In the genomic region with DNA sequence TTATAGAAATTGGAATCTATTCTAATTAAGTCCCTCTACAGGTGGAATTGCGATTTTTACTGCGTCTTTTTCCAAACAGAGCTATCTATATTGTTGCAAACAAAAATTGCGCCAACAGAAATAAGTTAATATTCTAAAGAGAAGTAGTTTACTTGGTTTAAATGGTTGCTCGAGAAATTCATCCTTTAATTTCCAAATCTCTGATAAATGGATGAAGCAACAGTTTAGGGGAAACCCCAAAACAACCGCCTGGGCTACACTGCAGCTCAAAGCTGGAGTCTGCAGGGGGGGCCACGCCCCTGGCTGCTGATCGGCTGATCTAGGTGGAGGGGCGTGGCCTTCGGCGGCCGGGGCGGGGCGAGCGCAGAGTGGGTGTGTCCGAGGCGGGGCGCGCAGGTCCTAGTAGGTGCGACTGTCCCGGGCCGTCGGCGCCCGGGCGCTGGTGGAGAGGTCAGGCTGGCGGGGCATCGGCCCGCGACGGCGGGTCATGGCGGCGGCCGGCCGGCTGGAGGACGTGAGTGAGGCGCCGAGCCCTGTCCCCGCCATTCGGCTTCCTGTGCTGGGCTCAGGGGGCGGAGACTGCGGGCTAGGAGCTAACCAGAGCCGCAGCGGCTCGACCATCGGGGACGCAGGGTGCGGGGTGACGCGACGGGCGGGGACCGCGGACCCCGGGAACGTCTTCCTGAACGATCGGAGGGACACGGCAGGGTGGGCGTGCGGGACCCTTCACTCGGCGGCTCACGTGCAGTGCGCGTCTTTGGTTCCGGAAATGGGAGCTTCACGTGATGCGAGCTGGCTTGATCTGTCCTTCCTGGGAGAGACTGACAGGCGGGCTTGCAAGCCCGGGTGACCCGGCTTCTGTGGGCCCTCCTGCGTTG, we compare ENCODE assay signal across 8 mouse cellular contexts. TPM values are rescaled to one million over a fixed set of nuclear protein-coding genes. Genes with fewer than 3 reads are reported as not detected.
DNase-seq lines count a peak whose midpoint lies in the region; ATAC-seq and TF ChIP-seq lines count a peak whose summit lies in the region.

TSS of gene Tmem192 (plus strand) at position 366 of the 878 bp plus-strand sequence.

- no peaks in the 10 kb centered on the region for H3K9me3 ChIP-seq in ES-E14 (ENCODE audit: control insufficient read depth, insufficient read depth, low read depth, low read length)
- H3K9me3 ChIP-seq in forebrain, embryonic 16.5 days (ENCODE audit: control insufficient read depth, low read length): no peaks in the 10 kb centered on the region; the same call in 1 of the 2 replicates
- no peaks in the 10 kb centered on the region for H3K9me3 ChIP-seq in lung, embryonic 15.5 days

- H3K27me3 ChIP-seq in forebrain, embryonic 16.5 days (replicated peaks; ENCODE audit: control insufficient read depth, insufficient read depth, low read length): peaks cover 2% of the 10 kb centered on the region; the same call in 1 of the 2 replicates
- H3K27me3 ChIP-seq in lung, embryonic 15.5 days: peaks cover 14% of the 10 kb centered on the region

- DNase-seq in ES-E14 (ENCODE audit: low read depth, low spot score): peak; percentile 70
- peak; percentile 96 for DNase-seq in cerebellum, adult 11-12 months
- peak; percentile 97 to 98 for DNase-seq in heart, postnatal 36 days
- DNase-seq in layer of hippocampus, adult 8-10 months (ENCODE audit: low spot score in 2 of 2): peak; percentile 92 to 93
- peak; percentile 90 for DNase-seq in ovary, adult 18-20 months (ENCODE audit: low spot score)
- DNase-seq in thymus, postnatal 0 days (ENCODE audit: low spot score): peak; percentile 91

- peak within 1 kb of the TSS; percentile 11; the same call in 1 of the 2 replicates for H3K27ac ChIP-seq in ES-E14 (ENCODE audit: insufficient read depth, low read depth, low read length, poor library complexity, severe bottlenecking)
- peak within 1 kb of the TSS; percentile 80 for H3K27ac ChIP-seq in forebrain, embryonic 16.5 days (ENCODE audit: low read length)
- H3K27ac ChIP-seq in lung, embryonic 15.5 days: peak within 1 kb of the TSS; percentile 78

- peak within 1 kb of the TSS; percentile 87 for H3K9ac ChIP-seq in ES-E14 (ENCODE audit: insufficient read depth, low read depth, low read length, poor library complexity, severe bottlenecking)
- H3K9ac ChIP-seq in forebrain, embryonic 16.5 days (replicated peaks; ENCODE audit: low read depth, low read length): peak within 1 kb of the TSS; percentile 75
- H3K9ac ChIP-seq in lung, embryonic 15.5 days: peak within 1 kb of the TSS; percentile 62

- peaks cover 2 to 7% of the 10 kb centered on the region in 2 experiments; a peak in 2 of 4 replicates for H3K4me1 ChIP-seq in ES-E14 (ENCODE audit: control insufficient read depth in 2 of 2, insufficient read depth in 2 of 2, low read length in 2 of 2, poor library complexity in 1 of 2)
- peaks cover 4% of the 10 kb centered on the region; the same call in 1 of the 2 replicates for H3K4me1 ChIP-seq in forebrain, embryonic 16.5 days (replicated peaks; ENCODE audit: control insufficient read depth, insufficient read depth, low read length)
- H3K4me1 ChIP-seq in lung, embryonic 15.5 days: 0 out of 2 replicates have a peak, but pooled peaks cover 2% of the 10 kb centered on the region

- ATAC-seq in forebrain, embryonic 16.5 days: peak; percentile 96
- ATAC-seq in lung, embryonic 15.5 days (ENCODE audit: borderline replicate concordance, extremely low read depth, low FRiP score, low TSS enrichment): peak; percentile 97

- H3K4me2 ChIP-seq in forebrain, embryonic 16.5 days (ENCODE audit: low read length): peak within 1 kb of the TSS; percentile 62
- peak within 1 kb of the TSS; percentile 66 for H3K4me2 ChIP-seq in lung, embryonic 15.5 days

- H3K4me3 ChIP-seq in ES-E14 (ENCODE audit: insufficient read depth in 1 of 2, low read depth in 1 of 2, low read length in 2 of 2, poor library complexity in 1 of 2, severe bottlenecking in 1 of 2): peak within 1 kb of the TSS; percentile 83 to 92
- H3K4me3 ChIP-seq in forebrain, embryonic 16.5 days (replicated peaks; ENCODE audit: low read length): peak within 1 kb of the TSS; percentile 91
- H3K4me3 ChIP-seq in lung, embryonic 15.5 days: peak within 1 kb of the TSS; percentile 77

- 1% methylated on average over 73 of the region's 73 CpGs for WGBS in forebrain, embryonic 16.5 days
- 1% methylated on average over 71 of the region's 73 CpGs for WGBS in lung, embryonic 15.5 days

- intact Hi-C loops in heart, postnatal 36 days (cut with DNase I): loop anchor here (2.0 kb wide), 1 partner anchor 98 kb away; no protein-coding TSS in a partner anchor

- in situ Hi-C loops in ES-E14 (cut with MboI; ENCODE audit: low sequenced_read_pairs in 2 of 2, unreplicated experiment in 2 of 2): loop anchor here in 1 of 2 experiments (10.0 kb wide), 1 partner anchor 332 kb away; no protein-coding TSS in a partner anchor

- no peaks in the 10 kb centered on the region for H3K36me3 ChIP-seq in ES-E14 (ENCODE audit: control insufficient read depth, insufficient read depth, low read length, poor library complexity, severe bottlenecking)
- H3K36me3 ChIP-seq in forebrain, embryonic 16.5 days (ENCODE audit: control insufficient read depth, insufficient read depth): no peaks in the 10 kb centered on the region
- no peaks in the 10 kb centered on the region for H3K36me3 ChIP-seq in lung, embryonic 15.5 days

TF ChIP-seq in ES-E14, 5 proteins besides CTCF, POLR2A, EP300 and RAD21:
- no peak for TF ChIP-seq CHD2 (IDR thresholded peaks at IDR 0.05; ENCODE audit: low read depth, low read length)
- no peak for TF ChIP-seq MAFK (IDR thresholded peaks at IDR 0.05; ENCODE audit: insufficient read depth, low read depth, low read length)
- TF ChIP-seq ZNF384 (IDR thresholded peaks at IDR 0.05; ENCODE audit: low read depth, low read length): no peak
- TF ChIP-seq ZC3H11A (IDR thresholded peaks at IDR 0.05; ENCODE audit: borderline replicate concordance, low read depth, low read length): no peak
- TF ChIP-seq HCFC1 (IDR thresholded peaks at IDR 0.05; ENCODE audit: borderline replicate concordance, insufficient read depth, low read length): no peak

RNA-seq across cellular contexts. Expression of gene Tmem192, which starts in this region (rescaled TPM):
- 13.1 and 13.2 TPM in 2 replicates for total RNA-seq in ES-E14 (2012; rRNA removed)
- polyA plus RNA-seq in forebrain, embryonic 16.5 days (2015; fragmentation: Nextera tagmentation; extraction: Ambion mirVana): 20.9 and 25.0 TPM in 2 replicates
- total RNA-seq in heart, postnatal 36 days (2021): 10 to 100 TPM; 19.7 to 26.1 TPM
- 10 to 100 TPM; 26.0 to 28.4 (median 28.3) TPM for total RNA-seq in layer of hippocampus, adult 8-10 months (2022)
- polyA plus RNA-seq in lung, embryonic 15.5 days (2015; fragmentation: Nextera tagmentation; extraction: Ambion mirVana): 27.2 and 27.6 TPM in 2 replicates
- 49.7 and 54.5 TPM in 2 replicates for polyA plus RNA-seq in thymus, postnatal 0 days (2015; fragmentation: Nextera tagmentation; extraction: Ambion mirVana)

Comparison
In these comparisons a context has a peak if more than half of its experiments do, and no peak if none do; other contexts are left out.
1. Peak in every context shown above with its lines: DNase-seq, ATAC-seq, H3K4me3 ChIP-seq and H3K27ac ChIP-seq.
2. H3K27ac ChIP-seq: peak in every context shown above with its lines; median percentile 80 in forebrain, embryonic 16.5 days; 78 in lung, embryonic 15.5 days; 11 in ES-E14.